Mouse (Mus musculus) brain, adult 10 weeks (tissue): ENCODE results near the gene Rad18. TPM values are rescaled to one million over a fixed set of nuclear protein-coding genes. Genes with fewer than 3 reads are reported as not detected.

Source experiments
- polyA plus RNA-seq: library from polyadenylated mRNA; stranded (reverse); fragments of 350-450 nt; fragmentation: Illumina TruSeq; extraction: RNeasy Lipid Tissue Mini Kit (QIAGEN cat#74804); gene quantifications from one replicate; pipeline ENCODE4 v1.2.3, GENCODE M21; 2015; ENCODE audit warnings: low read depth, low replicate concordance

Gene Rad18
- 5.3 TPM for polyA plus RNA-seq

DNA sequence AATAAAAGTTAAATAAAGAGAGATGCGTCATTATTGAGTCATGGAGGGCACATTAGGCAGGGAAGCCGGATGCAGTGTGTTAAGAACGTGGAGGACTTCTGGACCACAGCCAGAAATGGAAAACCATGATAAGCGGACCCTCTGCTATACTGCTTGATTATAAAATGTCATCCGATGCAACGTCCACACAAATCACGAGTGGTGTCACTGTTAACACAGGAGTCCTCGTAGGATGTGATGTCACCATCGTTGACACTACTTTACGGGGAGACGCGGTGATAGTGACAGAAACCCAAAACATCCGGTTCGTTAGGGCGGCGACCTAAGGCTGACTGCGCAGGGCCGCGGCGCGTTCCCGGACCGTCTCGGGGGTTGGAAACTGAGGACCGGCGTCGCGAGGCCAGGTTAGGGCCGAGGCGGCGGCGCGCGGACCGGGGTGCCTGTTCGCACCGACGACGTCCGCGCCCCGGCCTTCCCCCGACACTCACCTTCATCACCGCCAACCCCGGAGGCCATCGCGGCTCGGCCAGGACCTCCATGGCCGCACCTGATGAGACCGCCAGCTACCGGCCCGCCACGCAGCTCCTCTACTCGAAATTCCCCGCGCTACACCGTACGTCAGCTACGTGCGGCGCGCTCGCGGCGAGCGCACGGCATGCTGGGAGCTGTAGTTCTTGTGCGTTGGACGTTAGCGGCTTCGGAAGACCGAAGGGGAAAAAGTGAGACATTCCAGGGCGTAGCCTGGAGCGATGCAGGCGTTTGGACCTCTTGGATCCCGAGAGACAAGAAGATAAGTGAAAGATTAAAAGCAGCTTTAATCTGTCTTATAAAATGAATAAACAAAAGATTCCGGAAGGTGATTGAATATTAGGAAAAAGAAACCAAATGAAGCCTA lies at the start of gene Rad18:
Gene Rad18, minus strand, starts transcription at position 631 of the 895 bp plus-strand sequence.

Other genes with a start within 250 kb of the Rad18 start
- not detected for gene Cav3, start 237.2 kb downstream of the Rad18 start, polyA plus RNA-seq
- gene Oxtr, start 206.7 kb downstream of the Rad18 start, polyA plus RNA-seq = 3.1 TPM